Mouse (Mus musculus) thymus, adult 2 months (tissue): ENCODE measurements around the gene Iqca.

ENCODE experiments used
- CTCF ChIP-seq: fragments of 200-500 bp; IDR thresholded peaks from 2 replicates; pipeline ENCODE4 v1.5.1; 2012; ENCODE audit warnings: mild to moderate bottlenecking, control low read depth, low read length, moderate library complexity, borderline replicate concordance; ENCODE audit not compliant: control insufficient read depth, poor library complexity, insufficient read depth; ENCODE audit errors: extremely low read depth
- POLR2A ChIP-seq: fragments of 200-500 bp; IDR thresholded peaks from 2 replicates; pipeline ENCODE4 v1.6.1; 2012; ENCODE audit warnings: mild to moderate bottlenecking, low read length, control low read depth, moderate library complexity; ENCODE audit not compliant: control insufficient read depth, poor library complexity, insufficient read depth; ENCODE audit errors: extremely low read depth

DNA sequence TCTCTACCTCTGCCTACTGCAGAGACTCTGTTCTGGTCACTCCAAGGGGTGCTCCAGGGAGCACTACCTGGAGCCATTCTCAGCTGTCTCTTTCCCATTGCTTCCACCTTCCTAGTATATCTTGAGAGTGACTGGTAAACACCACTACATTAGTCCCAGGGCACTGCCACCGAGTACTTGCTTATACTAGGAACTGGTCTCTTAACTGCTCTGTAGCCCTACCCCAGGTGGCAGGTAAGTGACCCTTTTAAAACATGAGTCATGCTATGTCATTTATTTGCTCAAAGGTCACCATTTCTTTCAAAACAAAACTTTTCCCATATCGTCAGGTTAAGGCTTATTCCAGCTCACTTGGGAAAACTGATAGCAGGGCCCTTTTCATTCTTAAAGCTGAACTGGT lies 40.5 kb downstream of the Iqca start:
- TF ChIP-seq POLR2A (no peak), CTCF (no peak)
